Mouse (Mus musculus): ENCODE measurements around the gene Olfr435.

GRCm38 (mm10) chr6:43171840-43172239 is 25.1 kb upstream of the Olfr435 start, which contains the start of gene Olfr13:
- TF ChIP-seq CTCF (IDR thresholded peaks at IDR 0.05; ENCODE audit: insufficient read depth, low read length) = no peak
- TF ChIP-seq POLR2A (IDR thresholded peaks at IDR 0.05; ENCODE audit: borderline replicate concordance, extremely low read depth, low read depth, low read length) = no peak

Data from lung, adult 2 months (tissue).